24 mouse cellular contexts compared by ENCODE assay signal in the genomic region with DNA sequence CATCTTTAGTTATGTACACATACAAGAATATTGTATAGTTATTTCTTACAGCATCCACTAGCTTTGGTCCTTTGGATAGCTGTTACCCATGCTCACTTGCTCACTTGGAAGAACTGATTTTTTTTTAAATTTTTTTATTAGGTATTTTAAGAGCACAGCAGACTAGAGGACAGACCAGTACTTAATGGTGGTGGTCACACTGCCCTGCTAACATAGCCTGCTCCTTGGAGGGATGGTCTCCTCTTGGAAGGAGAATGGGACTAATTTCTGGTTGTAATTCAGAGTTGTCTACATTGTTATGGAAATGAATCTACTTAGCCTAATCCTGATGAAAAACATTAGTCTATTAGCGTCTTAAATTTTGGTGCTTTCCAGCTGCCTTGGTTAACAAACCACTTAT. TPM values are rescaled to one million over a fixed set of nuclear protein-coding genes. Genes with fewer than 3 reads are reported as not detected.
"Had no signal": no experiment of that assay in that cellular context is flagged by ENCODE, and none has a peak within 500 bp of the region (broad histone marks: within the 10 kb centered on the region; RNA-seq: fewer than 3 reads in every experiment).

No protein-coding gene starts in this region.

- ATAC-seq: lung, postnatal 0 days had no signal

- DNase-seq: lung, adult 2 months; lung, postnatal 14 days; lung, postnatal 36 days; midbrain, embryonic 14.5 days; right cerebral cortex, postnatal 14 days; thymus, adult 2 months; thymus, postnatal 25 days; thymus, postnatal 4 days had no signal

- H3K27ac ChIP-seq: lung, embryonic 15.5 days; macrophage; neural tube, embryonic 12.5 days; stomach, embryonic 15.5 days; stomach, postnatal 0 days had no signal

- H3K4me1 ChIP-seq: lung, embryonic 15.5 days; megakaryocyte, embryonic 14.5 days; neural tube, embryonic 12.5 days; stomach, embryonic 15.5 days had no signal

- H3K36me3 ChIP-seq: lung, embryonic 15.5 days; neural tube, embryonic 12.5 days; stomach, embryonic 15.5 days had no signal

- H3K9ac ChIP-seq: lung, embryonic 15.5 days; neural tube, embryonic 12.5 days; stomach, embryonic 15.5 days had no signal

- H3K27me3 ChIP-seq: lung, embryonic 15.5 days; megakaryocyte, embryonic 14.5 days; neural tube, embryonic 12.5 days; stomach, embryonic 15.5 days had no signal

- H3K4me2 ChIP-seq: lung, embryonic 15.5 days; neural tube, embryonic 12.5 days; stomach, embryonic 15.5 days had no signal

- H3K4me3 ChIP-seq: lung, embryonic 15.5 days; megakaryocyte, embryonic 14.5 days; neural tube, embryonic 12.5 days; stomach, embryonic 15.5 days had no signal

- H3K9me3 ChIP-seq: lung, embryonic 15.5 days; megakaryocyte, embryonic 14.5 days; neural tube, embryonic 12.5 days; stomach, embryonic 15.5 days had no signal

RNA-seq across cellular contexts. Expression of a gene that starts 23.2 kb away (rescaled TPM):
- total RNA-seq: megakaryocyte progenitor cell, adult 5-6 weeks; monocyte, adult 5-6 weeks; neutrophil, adult 5-6 weeks had no signal
- polyA plus RNA-seq: liver, embryonic 16.5 days; lung, adult 2 months; lung, embryonic 15.5 days; lung, postnatal 0 days; macrophage; midbrain, embryonic 14.5 days; neural tube, embryonic 12.5 days; neural tube, embryonic 14.5 days; spleen, adult 2 months; stomach, embryonic 15.5 days; stomach, postnatal 0 days; testis, adult 2 months; thymus, adult 2 months had no signal

RNA-seq across cellular contexts. Expression of a gene that starts 27.8 kb away (rescaled TPM):
- total RNA-seq: megakaryocyte progenitor cell, adult 5-6 weeks; midbrain, postnatal 0 days; monocyte, adult 5-6 weeks; neutrophil, adult 5-6 weeks had no signal
- polyA plus RNA-seq: liver, embryonic 16.5 days; lung, adult 2 months; lung, embryonic 15.5 days; lung, postnatal 0 days; macrophage; midbrain, embryonic 14.5 days; midbrain, postnatal 0 days; neural tube, embryonic 12.5 days; neural tube, embryonic 14.5 days; spleen, adult 2 months; stomach, embryonic 15.5 days; stomach, postnatal 0 days; testis, adult 2 months; thymus, adult 2 months; urinary bladder, adult 2 months had no signal

RNA-seq across cellular contexts. Expression of a gene that starts 31.9 kb away (rescaled TPM):
- total RNA-seq: megakaryocyte progenitor cell, adult 5-6 weeks; midbrain, postnatal 0 days; monocyte, adult 5-6 weeks; neutrophil, adult 5-6 weeks had no signal
- polyA plus RNA-seq: liver, embryonic 16.5 days; lung, adult 2 months; lung, embryonic 15.5 days; lung, postnatal 0 days; macrophage; midbrain, embryonic 14.5 days; neural tube, embryonic 12.5 days; neural tube, embryonic 14.5 days; spleen, adult 2 months; stomach, embryonic 15.5 days; stomach, postnatal 0 days; testis, adult 2 months; thymus, adult 2 months; urinary bladder, adult 2 months had no signal

RNA-seq across cellular contexts. Expression of a gene that starts 34.8 kb away (rescaled TPM):
- total RNA-seq: megakaryocyte progenitor cell, adult 5-6 weeks; midbrain, postnatal 0 days; monocyte, adult 5-6 weeks; neutrophil, adult 5-6 weeks had no signal
- polyA plus RNA-seq: liver, embryonic 16.5 days; lung, adult 2 months; lung, embryonic 15.5 days; lung, postnatal 0 days; macrophage; midbrain, embryonic 14.5 days; midbrain, postnatal 0 days; neural tube, embryonic 12.5 days; neural tube, embryonic 14.5 days; spleen, adult 2 months; stomach, embryonic 15.5 days; stomach, postnatal 0 days; testis, adult 2 months; thymus, adult 2 months; urinary bladder, adult 2 months had no signal
